Mouse (Mus musculus) myocyte (in vitro differentiated cells): ENCODE measurements around the gene 9930104L06Rik.

Source experiments
- CEBPB ChIP-seq: IDR thresholded peaks from 2 replicates; pipeline ENCODE4 v1.6.1; 2011; ENCODE audit warnings: mild to moderate bottlenecking, moderate library complexity; ENCODE audit not compliant: poor library complexity, insufficient read depth, severe bottlenecking
- MAX ChIP-seq: IDR thresholded peaks from one replicate; pipeline ENCODE4 v1.6.1; 2011; ENCODE audit warnings: low read depth, mild to moderate bottlenecking, control low read depth
- MYOD1 ChIP-seq, 3 experiments: IDR thresholded peaks; one replicate each; pipeline ENCODE4 v1.6.1; 2011; ENCODE audit warnings: control low read depth in 2 of 3, low read depth in 2 of 3, mild to moderate bottlenecking in 2 of 3, moderate library complexity in 1 of 3; ENCODE audit not compliant: insufficient read length in 2 of 3, control insufficient read depth in 1 of 3
- MYOG ChIP-seq, 3 experiments: IDR thresholded peaks; one replicate each; pipeline ENCODE4 v1.6.1; 2011; ENCODE audit warnings: control low read depth in 2 of 3, low read depth in 2 of 3, mild to moderate bottlenecking in 2 of 3; ENCODE audit not compliant: insufficient read length in 2 of 3, control insufficient read depth in 1 of 3, insufficient read depth in 1 of 3
- POLR2A ChIP-seq: IDR thresholded peaks from one replicate; pipeline ENCODE4 v1.6.1; 2011; ENCODE audit warnings: low read depth, mild to moderate bottlenecking, control low read depth, moderate library complexity; ENCODE audit not compliant: insufficient read length
- REST ChIP-seq: IDR thresholded peaks from one replicate; pipeline ENCODE4 v1.6.1; 2011; ENCODE audit warnings: mild to moderate bottlenecking, control low read depth, moderate library complexity; ENCODE audit not compliant: insufficient read depth, insufficient read length
- TCF12 ChIP-seq: IDR thresholded peaks from one replicate; pipeline ENCODE4 v1.6.1; 2011; ENCODE audit warnings: mild to moderate bottlenecking, control low read depth; ENCODE audit not compliant: poor library complexity, insufficient read depth, severe bottlenecking
- TCF3 ChIP-seq: IDR thresholded peaks from one replicate; pipeline ENCODE4 v1.6.1; 2011; ENCODE audit warnings: low read depth, control low read depth; ENCODE audit not compliant: insufficient read length

DNA sequence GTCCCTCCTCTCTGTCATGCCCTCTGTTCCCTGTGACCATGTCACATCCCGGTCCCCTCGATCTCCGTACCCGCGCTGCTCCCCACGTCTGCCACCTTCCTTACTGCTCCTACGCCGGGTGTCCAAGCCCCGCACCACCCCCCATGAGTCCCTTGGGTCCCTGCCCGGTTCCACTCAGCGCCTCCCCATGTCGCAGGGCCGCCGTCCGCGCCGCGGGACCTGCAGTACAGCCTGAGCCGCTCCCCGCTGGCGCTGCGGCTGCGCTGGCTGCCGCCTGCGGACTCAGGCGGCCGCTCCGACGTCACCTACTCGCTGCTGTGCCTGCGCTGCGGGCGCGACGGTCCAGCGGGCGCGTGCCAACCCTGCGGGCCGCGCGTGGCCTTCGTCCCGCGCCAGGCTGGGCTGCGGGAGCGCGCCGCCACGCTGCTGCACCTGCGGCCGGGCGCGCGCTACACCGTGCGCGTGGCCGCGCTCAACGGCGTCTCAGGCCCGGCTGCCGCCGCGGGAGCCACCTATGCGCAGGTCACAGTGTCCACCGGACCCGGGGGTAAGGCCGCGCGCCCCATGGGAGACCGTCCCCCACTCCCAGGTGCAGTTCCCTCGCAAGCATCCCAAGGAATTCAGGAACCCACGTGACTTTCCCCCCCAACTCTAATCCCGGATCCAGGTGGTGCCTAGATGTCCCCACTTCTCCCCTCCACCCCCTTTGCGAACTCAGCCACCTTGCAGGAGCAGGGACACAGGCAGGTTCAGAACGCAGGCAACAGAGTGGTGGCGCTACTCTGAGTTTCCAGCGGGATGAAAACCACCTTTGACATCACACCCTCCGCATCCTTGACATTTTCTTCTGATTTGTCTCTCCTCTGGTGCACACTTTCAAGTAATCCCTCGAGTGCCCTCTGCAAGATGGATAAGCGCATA is 42.1 kb upstream of the 9930104L06Rik start:
- TF ChIP-seq TCF12 (no peak), MAX (no peak), POLR2A (no peak), CEBPB (no peak), TCF3 (no peak), MYOG (IDR thresholded peaks at IDR 0.05; ENCODE audit: control insufficient read depth in 1 of 3, insufficient read depth in 1 of 3, insufficient read length in 2 of 3, low read depth in 2 of 3) (peak in 1 of 3 experiments; percentile 1), MYOD1 (IDR thresholded peaks at IDR 0.05; ENCODE audit: control insufficient read depth in 1 of 3, insufficient read length in 2 of 3, low read depth in 2 of 3) (no peak), REST (no peak)
